Mouse (Mus musculus): ENCODE measurements around the gene Rwdd1.
"Not testable (repeated sequence)": the region's sequence is repeated elsewhere in the genome, so short reads cannot be mapped to it uniquely, and the experiment has no call there.

Gene Rwdd1

GRCm38 (mm10) chr10:34019302-34020075 is at the start of gene Rwdd1:
Rwdd1 (minus strand) TSS chr10:34019624.
- in situ Hi-C loops (cut with MboI; ENCODE audit: low pct_unique_long_range_greater_than_20kb in 1 of 2, low sequenced_read_pairs in 2 of 2, unreplicated experiment in 1 of 2): loop anchor here in 1 of 2 experiments (10.0 kb wide), 1 partner anchor 295 kb away; no protein-coding TSS in a partner anchor

GRCm38 (mm10) chr10:34066591-34066990 is 47.2 kb upstream of the Rwdd1 start:
- in situ Hi-C loops (cut with MboI; ENCODE audit: low pct_unique_long_range_greater_than_20kb in 1 of 2, low sequenced_read_pairs in 2 of 2, unreplicated experiment in 1 of 2): no loop called here

- in situ Hi-C loops (cut with MboI; ENCODE audit: low pct_unique_long_range_greater_than_20kb in 1 of 2, low sequenced_read_pairs in 2 of 2, unreplicated experiment in 1 of 2): no loop called here
Measured at GRCm38 (mm10) chr10:34053987-34054386, 34.6 kb upstream of the Rwdd1 start.

GRCm38 (mm10) chr10:34044210-34044609 is 24.8 kb upstream of the Rwdd1 start, which contains the start of gene Calhm4:
Calhm4 (minus strand) TSS chr10:34044310.
- in situ Hi-C loops (cut with MboI; ENCODE audit: low pct_unique_long_range_greater_than_20kb in 1 of 2, low sequenced_read_pairs in 2 of 2, unreplicated experiment in 1 of 2): no loop called here

- in situ Hi-C loops (cut with MboI; ENCODE audit: low pct_unique_long_range_greater_than_20kb in 1 of 2, low sequenced_read_pairs in 2 of 2, unreplicated experiment in 1 of 2): loop anchor here in 1 of 2 experiments (10.0 kb wide), 1 partner anchor 287 kb away; no protein-coding TSS in a partner anchor
Measured at GRCm38 (mm10) chr10:34037401-34037800, 18.0 kb upstream of the Rwdd1 start, which contains the start of gene Trappc3l. Trappc3l (plus strand) TSS chr10:34037597.

GRCm38 (mm10) chr10:34036587-34036986 is 17.2 kb upstream of the Rwdd1 start:
- in situ Hi-C loops (cut with MboI; ENCODE audit: low pct_unique_long_range_greater_than_20kb in 1 of 2, low sequenced_read_pairs in 2 of 2, unreplicated experiment in 1 of 2): loop anchor here in 1 of 2 experiments (10.0 kb wide), 1 partner anchor 288 kb away; no protein-coding TSS in a partner anchor

- in situ Hi-C loops (cut with MboI; ENCODE audit: low pct_unique_long_range_greater_than_20kb in 1 of 2, low sequenced_read_pairs in 2 of 2, unreplicated experiment in 1 of 2): loop anchor here in 1 of 2 experiments (10.0 kb wide), 1 partner anchor 291 kb away; no protein-coding TSS in a partner anchor
Measured at GRCm38 (mm10) chr10:34033630-34034305, 14.3 kb upstream of the Rwdd1 start.

- in situ Hi-C loops (cut with MboI; ENCODE audit: low pct_unique_long_range_greater_than_20kb in 1 of 2, low sequenced_read_pairs in 2 of 2, unreplicated experiment in 1 of 2): loop anchor here in 1 of 2 experiments (10.0 kb wide), 1 partner anchor 294 kb away; no protein-coding TSS in a partner anchor
Measured at GRCm38 (mm10) chr10:34030322-34030721, 10.9 kb upstream of the Rwdd1 start.

- in situ Hi-C loops (cut with MboI; ENCODE audit: low pct_unique_long_range_greater_than_20kb in 1 of 2, low sequenced_read_pairs in 2 of 2, unreplicated experiment in 1 of 2): loop anchor here in 1 of 2 experiments (10.0 kb wide), 1 partner anchor 296 kb away; no protein-coding TSS in a partner anchor
Measured at GRCm38 (mm10) chr10:34018746-34019301, 600 bp downstream of the Rwdd1 start.

GRCm38 (mm10) chr10:34013241-34013640 is 6.2 kb downstream of the Rwdd1 start:
- in situ Hi-C loops (cut with MboI; ENCODE audit: low pct_unique_long_range_greater_than_20kb in 1 of 2, low sequenced_read_pairs in 2 of 2, unreplicated experiment in 1 of 2): loop anchor here in 1 of 2 experiments (10.0 kb wide), 1 partner anchor 302 kb away; no protein-coding TSS in a partner anchor

- in situ Hi-C loops (cut with MboI; ENCODE audit: low pct_unique_long_range_greater_than_20kb in 1 of 2, low sequenced_read_pairs in 2 of 2, unreplicated experiment in 1 of 2): loop anchor here in 1 of 2 experiments (10.0 kb wide), 1 partner anchor 302 kb away; no protein-coding TSS in a partner anchor
Measured at GRCm38 (mm10) chr10:34012581-34012980, 6.8 kb downstream of the Rwdd1 start.

GRCm38 (mm10) chr10:33998397-33998796 is 21.0 kb downstream of the Rwdd1 start:
- in situ Hi-C loops (cut with MboI; ENCODE audit: low pct_unique_long_range_greater_than_20kb in 1 of 2, low sequenced_read_pairs in 2 of 2, unreplicated experiment in 1 of 2): no loop called here

GRCm38 (mm10) chr10:33996686-33997085 is 22.7 kb downstream of the Rwdd1 start:
- in situ Hi-C loops (cut with MboI; ENCODE audit: low pct_unique_long_range_greater_than_20kb in 1 of 2, low sequenced_read_pairs in 2 of 2, unreplicated experiment in 1 of 2): not testable (repeated sequence)

GRCm38 (mm10) chr10:33986771-33987170 is 32.7 kb downstream of the Rwdd1 start:
- in situ Hi-C loops (cut with MboI; ENCODE audit: low pct_unique_long_range_greater_than_20kb in 1 of 2, low sequenced_read_pairs in 2 of 2, unreplicated experiment in 1 of 2): no loop called here

- in situ Hi-C loops (cut with MboI; ENCODE audit: low pct_unique_long_range_greater_than_20kb in 1 of 2, low sequenced_read_pairs in 2 of 2, unreplicated experiment in 1 of 2): no loop called here
Measured at GRCm38 (mm10) chr10:33974781-33975494, 44.5 kb downstream of the Rwdd1 start.

GRCm38 (mm10) chr10:33952509-33952908 is 66.9 kb downstream of the Rwdd1 start:
- in situ Hi-C loops (cut with MboI; ENCODE audit: low pct_unique_long_range_greater_than_20kb in 1 of 2, low sequenced_read_pairs in 2 of 2, unreplicated experiment in 1 of 2): no loop called here

- in situ Hi-C loops (cut with MboI; ENCODE audit: low pct_unique_long_range_greater_than_20kb in 1 of 2, low sequenced_read_pairs in 2 of 2, unreplicated experiment in 1 of 2): no loop called here
Measured at GRCm38 (mm10) chr10:33950803-33951583, 68.4 kb downstream of the Rwdd1 start, which contains the start of gene Zup1. Zup1 (minus strand) TSS chr10:33951269.
